Mouse (Mus musculus): ENCODE results near the gene Cela3b.
"Not testable (repeated sequence)": the region's sequence is repeated elsewhere in the genome, so short reads cannot be mapped to it uniquely, and the experiment has no call there.

Gene Cela3b

DNA sequence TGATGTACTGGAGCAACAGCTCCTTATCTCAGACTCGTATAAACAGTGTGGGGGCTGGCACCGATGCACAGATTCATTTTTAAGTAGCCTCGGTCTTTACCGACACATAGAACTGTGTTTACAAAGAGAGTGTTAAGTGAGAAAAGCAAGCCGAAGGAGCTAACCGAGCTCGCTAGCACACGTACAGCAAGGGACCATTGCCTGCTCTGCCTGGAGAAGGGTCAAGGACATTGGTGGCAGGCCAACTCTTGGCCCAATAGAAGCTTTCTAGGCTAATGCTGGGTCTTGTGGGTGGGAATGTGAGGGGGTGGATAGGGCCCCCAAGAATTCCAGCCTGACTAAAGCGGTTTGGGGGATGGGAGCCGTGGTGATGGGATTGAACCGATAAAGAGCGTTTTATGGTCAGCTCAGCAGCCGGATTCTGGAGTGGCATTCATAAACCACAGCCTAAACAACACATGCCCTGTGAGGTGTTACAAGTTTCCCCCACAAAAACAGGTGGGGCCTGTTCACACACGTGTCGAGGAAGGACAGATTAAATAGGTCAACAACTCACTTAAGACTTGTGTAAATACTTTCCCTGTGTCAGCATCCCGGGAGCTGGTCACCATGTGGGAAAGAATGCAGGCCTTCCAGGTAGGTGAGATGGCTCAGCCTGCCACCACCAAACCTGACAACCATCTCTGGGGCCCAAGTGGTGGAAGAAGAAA is 31.8 kb upstream of the Cela3b start:
- no peak for DNase-seq (ENCODE audit: low spot score in 2 of 2)

DNA sequence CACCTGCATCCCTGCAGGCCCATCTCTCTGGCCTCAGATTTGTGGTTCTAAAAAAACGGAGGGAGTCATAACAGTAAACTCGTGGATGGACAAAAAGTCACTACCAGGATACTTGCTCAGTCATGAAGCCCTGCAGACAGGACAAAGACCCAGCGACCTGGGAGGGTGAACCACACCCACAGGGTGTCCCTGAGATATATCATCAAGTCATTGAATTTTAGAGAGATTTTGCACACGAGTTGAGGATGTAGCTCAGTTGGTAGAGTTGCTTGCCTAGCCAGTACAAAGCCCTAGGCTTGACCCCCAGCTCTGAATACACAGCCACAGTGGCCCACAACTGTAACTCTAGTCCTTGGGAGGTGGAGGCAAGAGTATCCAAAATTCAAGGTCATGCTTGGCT is 30.9 kb upstream of the Cela3b start:
- no peak for DNase-seq (ENCODE audit: low spot score in 2 of 2)

DNA sequence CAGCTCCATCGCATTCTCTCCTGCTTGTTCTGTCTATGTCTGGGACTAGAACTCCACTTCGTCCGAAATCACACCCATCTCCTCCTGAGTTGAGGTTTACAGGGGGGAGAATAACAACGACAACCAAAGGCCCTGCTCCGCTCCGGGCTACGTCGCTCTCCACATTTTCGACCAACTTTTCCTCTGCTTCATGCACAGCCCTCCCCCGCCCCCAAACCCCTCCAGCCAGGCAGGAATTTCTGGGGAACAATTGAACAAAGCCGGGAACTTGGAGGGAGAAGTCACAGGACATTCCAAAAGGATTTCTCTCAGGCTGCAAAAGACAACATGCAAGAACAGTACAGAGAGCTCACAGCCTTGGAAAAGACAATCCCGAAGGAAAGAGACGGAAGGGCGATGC is 30.3 kb upstream of the Cela3b start:
- DNase-seq (ENCODE audit: low spot score in 2 of 2), result no peak

DNA sequence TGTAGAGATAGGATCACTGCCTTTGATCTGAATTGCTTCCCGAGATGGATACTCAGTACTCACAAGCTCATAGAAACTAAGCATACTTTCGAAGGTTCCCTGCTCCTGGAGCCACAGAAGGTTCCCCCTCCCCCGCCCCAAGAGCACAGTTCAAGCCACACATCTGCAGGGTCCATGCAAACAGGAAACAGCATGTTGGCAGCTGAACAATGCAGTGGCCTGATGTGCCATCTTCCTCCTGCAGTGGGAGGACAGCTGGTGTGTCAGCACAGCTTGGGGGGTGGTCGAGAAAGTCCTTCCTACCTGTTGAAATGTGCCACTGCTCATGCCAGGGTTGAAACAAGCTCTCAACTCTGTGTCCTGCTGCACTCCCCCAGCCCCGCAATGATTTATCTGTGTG is 28.5 kb upstream of the Cela3b start:
- no peak for DNase-seq (ENCODE audit: low spot score in 2 of 2)

DNA sequence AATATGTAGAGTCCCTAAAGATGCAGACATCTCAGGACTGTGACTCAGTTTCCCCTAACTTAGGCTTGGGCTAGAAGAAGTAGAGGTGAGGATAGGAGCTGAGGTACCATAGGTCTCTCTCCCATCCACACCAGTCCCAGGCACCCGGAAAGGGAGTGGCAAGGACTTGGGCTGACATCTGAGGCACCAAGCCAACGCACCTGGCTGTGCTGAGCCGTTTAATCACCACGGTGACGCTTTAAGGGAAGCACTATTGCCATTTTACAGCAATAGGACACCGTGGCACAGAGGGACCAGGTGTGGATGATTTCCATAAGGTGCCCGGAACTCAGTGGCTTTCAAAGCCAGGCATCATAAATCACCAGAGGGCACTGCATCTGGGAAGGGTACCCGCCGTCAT is 28.0 kb upstream of the Cela3b start:
- DNase-seq (ENCODE audit: low spot score in 2 of 2), result no peak

DNA sequence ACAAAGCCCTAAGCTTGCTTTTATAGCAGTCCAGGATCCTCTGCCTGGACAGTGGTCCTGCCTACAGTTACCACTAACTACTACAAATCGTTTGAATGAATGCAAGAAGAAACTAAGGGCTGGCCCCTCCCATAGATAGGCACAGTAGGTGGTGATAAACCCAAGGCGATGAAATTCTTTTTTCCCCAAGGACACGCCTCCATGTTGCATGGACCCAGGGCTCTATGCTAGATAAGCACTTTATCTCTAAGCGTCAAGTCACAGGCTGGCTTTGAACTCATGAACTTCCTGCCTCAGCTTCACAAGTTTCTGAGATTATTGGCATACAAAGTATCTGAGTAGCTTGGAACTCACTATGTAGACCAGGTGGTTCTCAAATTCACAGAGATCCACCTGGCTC is 27.0 kb upstream of the Cela3b start:
- DNase-seq (ENCODE audit: low spot score in 2 of 2), result no peak

DNA sequence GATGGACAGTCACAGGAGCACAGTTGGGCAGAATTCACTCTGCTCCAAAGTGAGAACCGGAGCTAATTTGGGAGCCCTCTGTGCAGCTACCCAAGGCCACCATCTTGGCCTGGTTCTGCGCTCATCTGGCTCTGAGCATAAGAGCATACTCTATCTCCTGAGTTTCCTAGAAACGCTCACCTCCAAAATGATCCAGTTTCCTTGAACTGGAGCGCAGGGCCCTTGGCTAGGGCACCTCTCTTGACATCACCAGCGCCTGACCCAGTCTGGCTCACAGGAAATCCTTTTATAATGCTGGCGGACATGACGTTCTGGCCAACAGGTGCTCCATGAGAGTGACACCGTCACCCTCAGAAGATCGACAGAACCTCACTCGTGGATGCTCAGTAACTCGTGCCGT is 26.2 kb upstream of the Cela3b start:
- no peak for DNase-seq (ENCODE audit: low spot score in 2 of 2)

DNA sequence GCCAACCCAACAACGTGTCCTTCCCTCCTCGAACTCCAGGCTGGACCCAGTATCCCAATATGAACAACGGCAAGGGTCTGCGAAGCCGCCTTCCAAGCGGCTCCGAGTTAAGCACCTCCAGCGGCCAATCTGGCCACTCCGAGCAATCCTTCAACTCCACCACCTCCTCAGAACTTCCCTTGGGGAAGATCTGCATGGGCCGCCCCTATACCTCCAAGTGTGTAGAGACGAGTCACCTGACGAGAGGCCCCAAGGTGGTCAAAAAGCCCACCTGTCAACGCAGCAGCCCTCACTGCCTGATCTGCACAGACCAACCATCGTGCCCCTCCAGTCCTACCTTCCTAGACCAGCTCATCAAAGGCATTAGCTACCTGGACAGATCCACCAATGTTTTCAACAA is 24.2 kb upstream of the Cela3b start:
- DNase-seq (ENCODE audit: low spot score in 2 of 2), result no peak

DNA sequence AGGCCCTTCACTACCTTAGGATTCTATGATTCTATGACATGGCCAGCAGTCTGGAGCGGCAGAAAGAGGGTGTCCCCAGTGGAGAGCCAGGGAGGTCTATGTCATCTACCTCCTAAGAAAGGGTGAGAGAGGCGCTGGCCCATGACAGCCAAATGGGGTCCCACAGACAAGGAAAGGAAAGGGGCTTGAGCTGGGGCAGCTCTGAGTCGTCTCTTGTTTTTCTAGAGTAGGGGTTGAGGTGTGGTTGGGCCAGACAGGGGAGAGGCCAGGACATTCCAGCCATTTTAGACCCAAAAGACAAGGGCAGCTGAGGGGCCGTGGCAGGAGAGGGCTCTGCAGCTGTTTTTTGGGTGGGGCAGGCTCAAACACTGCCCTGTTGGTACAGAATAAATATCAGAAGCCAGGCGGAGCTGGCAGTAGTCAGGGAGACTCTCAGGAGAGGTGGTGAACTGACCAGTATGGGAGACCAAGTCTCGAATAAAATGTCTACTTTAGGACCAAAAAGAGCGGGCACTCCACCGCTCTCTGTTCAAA is 23.0 kb upstream of the Cela3b start, which contains the start of gene 1700013G24Rik:
TSS of gene 1700013G24Rik (plus strand) at position 51 of the 534 bp plus-strand sequence.
- DNase-seq (ENCODE audit: low spot score in 2 of 2), result no peak

DNA sequence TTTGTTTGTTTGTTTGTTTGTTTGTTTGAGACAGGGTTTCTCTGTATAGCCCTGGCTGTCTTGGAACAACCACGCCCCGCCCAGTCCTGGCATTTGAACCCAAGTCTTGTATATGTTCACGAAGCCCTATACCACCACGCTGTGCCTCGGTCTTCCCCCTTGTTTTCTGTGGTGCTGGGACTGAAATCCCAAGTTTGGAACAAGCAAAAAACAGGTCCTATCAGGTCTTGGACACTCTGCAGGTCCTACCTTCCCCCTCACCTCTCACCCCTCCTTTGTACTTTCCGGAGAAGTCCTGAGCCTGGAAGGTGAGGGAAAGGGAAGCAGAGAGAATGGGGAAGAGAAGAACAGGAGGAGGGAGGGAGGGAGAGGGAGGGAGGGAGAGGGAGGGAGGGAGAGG is 21.9 kb upstream of the Cela3b start:
- DNase-seq (ENCODE audit: low spot score in 2 of 2), result no peak

DNA sequence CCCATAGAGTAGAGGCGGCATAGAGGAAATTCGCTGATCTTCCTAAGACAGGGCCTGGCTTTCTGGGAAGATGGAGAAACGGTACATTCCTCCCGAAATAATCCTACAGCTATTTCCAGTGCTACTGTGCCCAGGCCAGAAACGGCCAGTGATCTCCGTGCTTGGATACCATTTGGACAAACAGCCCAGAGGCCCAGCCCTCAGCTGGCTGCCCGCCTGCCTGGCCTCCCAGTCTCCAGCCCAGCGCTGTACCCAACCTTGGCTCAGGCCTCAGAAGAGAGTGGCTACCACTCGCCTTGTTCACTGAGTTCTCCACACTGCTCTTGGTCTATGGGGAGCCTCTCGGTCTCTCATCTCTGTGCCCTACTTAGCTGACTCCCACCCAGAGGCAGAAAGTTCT is 19.4 kb upstream of the Cela3b start:
- no peak for DNase-seq (ENCODE audit: low spot score in 2 of 2)

DNA sequence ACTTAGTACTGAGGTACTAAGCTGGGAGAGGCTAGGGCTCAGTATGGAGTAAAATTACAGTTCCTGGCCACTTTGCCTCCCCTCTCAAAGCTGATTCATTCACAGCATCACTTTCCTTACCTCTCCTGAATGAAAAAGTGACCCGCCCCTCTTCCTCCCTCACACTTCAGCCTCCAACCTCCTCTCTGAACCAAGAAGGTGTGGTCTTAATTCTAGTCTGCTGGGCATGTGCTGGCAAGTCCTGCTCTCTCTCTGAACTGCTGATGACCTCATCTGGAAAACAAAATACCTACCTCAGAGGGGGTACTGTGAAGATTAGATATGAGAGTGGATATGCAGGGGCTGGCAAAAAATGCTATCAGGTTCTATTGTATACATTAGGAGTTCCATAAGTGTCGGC is 18.8 kb upstream of the Cela3b start:
- DNase-seq (ENCODE audit: low spot score in 2 of 2), result no peak

DNA sequence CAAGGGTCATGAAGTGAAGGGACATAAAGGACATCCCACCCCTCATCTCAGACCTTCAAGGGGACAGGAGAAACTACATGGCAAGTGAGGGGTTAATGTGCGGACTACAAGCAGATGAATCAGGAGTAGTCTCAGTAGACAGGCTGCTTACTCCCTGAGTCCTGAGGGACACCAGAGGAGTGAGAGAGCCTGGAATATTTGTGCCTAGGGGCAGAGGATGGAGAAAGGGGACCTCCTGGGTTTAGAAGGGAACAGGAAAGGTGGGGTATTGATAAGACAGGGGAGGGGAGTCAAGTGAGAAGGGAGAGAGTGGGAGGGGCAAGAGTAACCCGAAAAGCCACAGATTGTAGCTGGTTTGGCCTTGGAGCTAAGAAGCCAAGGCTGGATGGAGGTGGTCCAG is 18.3 kb upstream of the Cela3b start:
- no peak for DNase-seq (ENCODE audit: low spot score in 2 of 2)

DNA sequence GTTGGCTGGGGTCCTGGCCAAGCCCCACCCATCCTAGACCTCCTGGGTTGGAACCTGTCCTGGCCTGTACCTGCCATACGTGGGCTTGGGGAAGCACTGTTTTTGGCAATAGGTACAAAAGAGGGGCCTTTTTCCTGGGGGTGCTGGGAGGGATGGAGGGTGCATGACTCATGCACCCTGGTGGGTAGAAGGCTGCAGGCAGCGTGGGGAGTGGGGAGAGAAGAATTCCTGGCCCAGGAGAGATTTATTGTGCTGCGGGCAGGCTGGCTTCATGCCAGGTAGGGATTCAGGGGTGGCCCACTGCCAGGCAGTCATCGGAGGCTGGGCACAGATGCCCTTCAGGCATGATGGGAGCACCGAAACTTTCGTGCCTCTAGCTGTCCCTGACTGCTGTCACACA is 17.9 kb upstream of the Cela3b start:
- DNase-seq (ENCODE audit: low spot score in 2 of 2), result peak in 1 of 2 experiments; percentile 35

DNA sequence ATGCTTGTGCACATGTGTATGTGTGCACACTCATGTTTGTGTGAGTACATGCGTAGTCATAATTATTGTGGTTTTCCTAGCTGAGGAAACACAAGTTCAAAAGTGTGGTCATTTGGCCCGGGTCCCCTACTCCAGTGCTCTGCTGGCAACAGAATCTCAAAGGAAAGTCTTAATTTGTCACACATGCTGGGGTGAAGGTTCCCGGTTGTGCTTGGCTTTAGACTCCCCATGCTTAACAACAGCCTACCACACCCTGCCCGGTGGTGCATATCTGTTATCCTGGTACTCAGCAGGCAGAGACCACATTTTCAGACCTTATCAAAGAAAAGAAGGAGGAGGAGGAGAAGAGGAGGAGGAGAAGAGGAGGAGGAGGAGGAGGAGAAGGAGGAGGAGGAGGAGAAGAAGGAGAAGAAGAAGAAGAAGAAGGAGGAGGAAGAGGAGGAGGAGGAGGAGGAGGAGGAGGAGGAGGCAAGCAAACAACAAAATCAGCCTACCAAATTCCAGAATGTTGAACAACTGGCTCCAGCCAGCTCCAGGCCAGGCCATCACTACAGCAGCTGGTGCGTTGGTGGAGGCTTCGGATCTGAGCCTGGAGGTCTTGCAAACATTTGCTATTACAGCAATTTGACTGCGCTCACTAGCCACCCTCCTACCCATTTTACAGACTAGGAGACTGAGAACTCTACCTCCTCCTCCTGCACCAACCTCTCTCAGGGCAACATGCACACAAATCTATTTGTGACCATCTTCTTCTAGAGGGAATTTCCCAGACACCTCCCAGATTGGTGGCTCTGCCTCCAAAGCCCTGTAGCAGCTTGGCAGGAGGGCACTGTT is 17.2 kb upstream of the Cela3b start:
- no peak for DNase-seq (ENCODE audit: low spot score in 2 of 2)

DNA sequence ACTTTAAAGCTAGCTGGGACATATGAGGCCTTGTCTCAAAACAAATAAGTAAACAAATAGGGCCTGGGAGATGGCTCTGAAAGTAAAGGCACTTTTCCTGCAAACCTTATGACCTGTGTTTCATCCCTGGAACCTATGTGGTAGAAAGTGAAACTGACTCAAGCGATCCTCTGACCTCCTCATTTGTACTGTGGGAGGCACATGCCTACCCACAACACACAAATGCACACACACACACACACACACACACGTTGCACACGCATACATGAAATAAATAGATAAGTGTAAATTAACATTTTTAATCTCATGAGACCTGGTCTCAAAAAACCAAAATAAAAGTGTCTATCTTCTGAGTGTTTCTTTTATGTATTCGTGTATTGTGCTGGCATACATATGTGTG is 15.5 kb upstream of the Cela3b start:
- no peak for DNase-seq (ENCODE audit: low spot score in 2 of 2)

DNA sequence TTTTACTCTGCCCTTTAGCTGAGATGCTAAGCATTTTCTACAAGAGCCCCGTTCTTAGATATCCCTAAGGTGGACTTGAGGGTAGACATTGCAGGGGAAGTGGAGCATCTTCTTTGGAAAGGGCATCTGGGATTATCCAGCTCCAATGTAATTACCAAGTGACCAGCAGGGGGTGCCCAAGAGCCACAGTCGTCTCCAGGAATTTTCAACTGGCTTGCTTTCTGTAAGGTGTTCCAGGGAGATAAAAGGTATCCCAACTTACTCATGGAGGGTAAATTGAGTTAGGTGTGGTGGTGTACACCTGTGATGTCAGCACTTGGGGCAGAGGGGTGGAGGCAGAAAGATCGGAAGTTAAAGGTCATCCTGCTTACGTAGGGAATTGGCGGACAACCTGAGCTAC is 13.3 kb upstream of the Cela3b start:
- peak; percentile 63 to 84 for DNase-seq (ENCODE audit: low spot score in 2 of 2)

DNA sequence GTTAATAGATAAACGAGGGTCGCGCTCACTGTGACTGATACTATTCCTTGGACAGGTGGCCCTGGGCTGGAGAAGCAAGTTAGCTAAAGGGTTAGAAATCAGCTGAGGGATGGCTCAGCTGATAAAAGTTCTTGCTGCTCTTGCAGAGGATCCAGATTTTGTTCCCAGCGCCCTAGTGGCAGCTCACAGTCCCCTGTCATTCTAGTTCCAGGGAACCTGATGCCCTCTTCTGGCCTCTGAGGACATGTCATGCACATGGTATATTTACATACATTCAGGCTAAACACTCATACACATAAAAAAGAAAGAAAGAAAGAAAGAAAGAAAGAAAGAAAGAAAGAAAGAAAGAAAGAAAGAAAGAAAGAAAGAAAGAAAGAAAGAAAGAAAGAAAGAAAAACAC is 11.0 kb upstream of the Cela3b start:
- no peak for DNase-seq (ENCODE audit: low spot score in 2 of 2)

DNA sequence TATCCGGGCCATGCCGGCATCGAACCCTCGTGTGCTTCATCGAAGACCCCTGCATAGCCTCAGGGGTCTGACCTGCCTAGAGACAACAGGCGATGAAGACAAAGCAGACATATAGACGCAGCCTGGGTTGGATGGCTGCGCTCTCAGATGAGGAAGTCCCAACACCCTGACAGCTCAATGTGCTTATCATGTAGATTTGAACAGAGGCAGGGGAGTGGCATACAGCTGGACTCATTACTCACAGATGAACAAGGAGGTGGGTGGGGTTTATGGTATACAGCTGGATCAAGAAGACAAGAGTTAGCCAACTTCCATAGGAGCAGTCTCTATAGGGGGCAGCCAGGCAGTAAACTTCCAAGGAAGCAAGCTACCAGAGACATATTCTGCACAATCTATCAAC is 8.5 kb upstream of the Cela3b start:
- DNase-seq (ENCODE audit: low spot score in 2 of 2), result no peak

DNA sequence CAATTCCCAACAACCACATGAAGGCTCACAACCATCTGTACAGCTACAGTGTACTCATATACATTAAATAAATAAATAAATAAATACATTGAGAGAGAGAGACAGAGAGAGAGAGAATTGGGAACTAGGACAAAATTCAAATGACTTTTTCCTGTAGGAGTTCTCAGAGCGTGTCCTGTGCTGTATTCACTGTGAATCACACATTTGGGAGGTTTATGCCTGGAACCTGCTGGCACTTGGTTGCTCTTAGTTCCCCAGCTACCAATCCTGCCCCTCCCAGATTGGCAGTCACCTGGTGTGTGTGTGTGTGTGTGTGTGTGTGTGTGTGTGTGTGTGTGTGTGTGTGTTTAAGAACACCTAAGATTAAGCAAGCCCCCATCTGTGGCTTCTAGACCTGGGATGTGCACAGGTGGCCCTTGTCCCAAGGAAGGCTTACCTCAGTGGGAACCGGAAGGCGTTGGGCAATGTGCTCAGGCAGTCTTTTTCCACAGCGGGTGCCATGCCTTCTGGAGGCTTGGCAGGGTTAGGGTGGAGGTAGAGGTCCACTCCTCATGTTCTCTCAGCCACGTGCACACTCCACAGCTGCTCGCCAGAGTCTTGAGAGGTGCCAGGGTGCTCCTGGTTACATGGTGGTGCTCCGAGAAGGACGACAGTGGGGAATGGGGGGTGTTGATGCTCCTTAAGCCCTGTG is 6.8 kb upstream of the Cela3b start:
- DNase-seq (ENCODE audit: low spot score in 2 of 2), result no peak

DNA sequence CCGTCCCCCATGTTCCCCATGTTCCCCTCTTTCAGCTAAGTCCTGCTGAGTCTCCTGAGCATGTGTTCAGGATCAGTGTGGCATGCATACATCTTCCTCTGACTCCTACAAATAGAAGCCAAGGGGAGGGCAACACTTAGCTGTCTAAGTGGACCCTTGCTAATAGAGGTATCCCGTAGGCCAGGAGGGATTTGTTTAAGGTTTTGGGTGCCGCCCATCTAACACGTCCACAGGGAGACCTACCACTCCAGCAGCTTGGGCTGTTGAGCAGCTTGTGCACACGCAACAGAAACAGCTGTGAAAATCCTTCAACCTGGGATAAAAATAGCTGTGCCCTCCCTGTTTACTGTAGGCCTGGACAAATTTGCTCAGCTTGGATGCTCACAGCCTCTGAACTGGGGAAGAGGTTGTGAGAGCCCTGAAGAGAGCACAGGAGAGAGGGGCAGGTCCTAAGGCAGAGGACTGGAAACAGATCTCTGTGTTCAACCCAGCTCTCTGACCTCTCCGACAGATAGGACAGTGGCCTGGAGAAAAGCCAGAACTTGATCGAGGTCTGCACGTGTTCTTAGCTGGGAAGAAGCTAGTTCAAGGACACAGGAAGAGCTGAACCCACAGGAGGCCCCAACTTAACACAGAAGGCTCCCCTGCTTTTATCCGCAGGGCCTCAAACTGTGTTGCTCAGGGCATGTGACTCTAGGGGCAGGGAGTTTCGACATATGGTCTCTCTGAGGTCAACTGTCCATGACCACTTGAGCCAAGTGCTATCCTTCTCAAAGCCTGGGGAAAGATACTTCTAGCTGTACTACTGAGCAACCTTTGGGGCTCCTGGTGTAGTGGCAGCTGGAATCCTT is 2.6 kb upstream of the Cela3b start:
- not testable (repeated sequence) for DNase-seq (ENCODE audit: low spot score in 2 of 2)
